Mouse (Mus musculus) cerebellum, postnatal 14 days (tissue): ENCODE measurements around the gene Tnik.

ENCODE experiments used
- DNase-seq, 2 experiments: peaks; one replicate each; pipeline ENCODE4 v3.0.0; 2021; ENCODE audit warnings: mixed read lengths in 2 of 2

The Tnik gene

GRCm38 (mm10) chr3:28722531-28722930 lies 459.5 kb downstream of the Tnik start:
- DNase-seq, result no peak

GRCm38 (mm10) chr3:28723534-28723933 lies 460.5 kb downstream of the Tnik start:
- DNase-seq, result no peak

DNA sequence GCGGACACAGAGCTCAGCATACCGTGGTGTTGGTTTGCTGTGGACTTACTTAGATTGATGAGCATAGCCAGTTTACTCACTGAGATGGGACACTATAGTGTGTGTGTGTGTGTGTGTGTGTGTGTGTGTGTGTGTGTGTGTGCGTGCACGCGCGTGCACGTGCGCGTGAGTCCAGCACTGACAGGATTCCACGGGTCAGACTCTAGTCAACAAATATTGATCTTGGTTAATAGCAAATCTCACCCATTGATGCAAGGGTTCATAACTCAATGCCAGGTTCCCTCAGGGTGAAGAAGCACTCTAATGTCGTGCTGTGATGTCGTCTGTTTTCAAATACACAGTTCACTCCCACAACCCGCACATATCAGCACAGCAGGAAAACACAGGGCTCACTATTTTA lies 462.2 kb downstream of the Tnik start:
- DNase-seq, result no peak
